Mouse (Mus musculus): ENCODE data around the gene Sys1.

Gene Sys1

GRCm38 (mm10) chr2:164456864-164457300 is at the start of gene Sys1:
TSS of gene Sys1 (plus strand) at chr2:164456964.
- CTCF ChIA-PET, result interaction anchor here (0.6 to 2.6 kb wide), 14 partner anchors 13 to 67 kb away, joined by 3 to 13 read pairs (median 4); partner anchors contain the start of gene Sdc4 (in 2 of the 4)
- POLR2A ChIA-PET, result interaction anchor here (0.5 to 36.5 kb wide), 34 partner anchors 10 to 1352 kb away, joined by 3 to 985 read pairs (median 4); partner anchors contain the start of genes Sdc4 (in 3 of the 4), Matn4 (in 1 of the 4), Pigt (in 1 of the 4) and Trp53tg5 (in 1 of the 4)

- POLR2A ChIA-PET, result interaction anchor here in 3 of 4 experiments (0.6 to 4.5 kb wide), 7 partner anchors 11 to 114 kb away, joined by 3 to 18 read pairs (median 4); no protein-coding TSS in a partner anchor
- CTCF ChIA-PET, result interaction anchor here (0.6 to 4.5 kb wide), 50 partner anchors 9 to 481 kb away, joined by 3 to 30 read pairs (median 4); partner anchors contain the start of genes Slpi (in 3 of the 4), Gm20458 (in 2 of the 4), Sdc4 (in 2 of the 4) and Sys1 (in 1 of the 4)
Observed at GRCm38 (mm10) chr2:164407708-164408107, 49.1 kb upstream of the Sys1 start.

GRCm38 (mm10) chr2:164414167-164414566 is 42.6 kb upstream of the Sys1 start:
- POLR2A ChIA-PET, result interaction anchor here (0.5 to 25.2 kb wide), 7 partner anchors 10 to 107 kb away, joined by 3 to 985 read pairs (median 6); partner anchors contain the start of genes Gm20458 (in 1 of the 4), Matn4 (in 1 of the 4), Sdc4 (in 1 of the 4) and Sys1 (in 1 of the 4)
- CTCF ChIA-PET, result interaction anchor here in 3 of 4 experiments (0.6 to 2.1 kb wide), 15 partner anchors 10 to 190 kb away, joined by 3 to 9 read pairs (median 4); partner anchors contain the start of genes Matn4 (in 1 of the 3), Rbpjl (in 1 of the 3) and Slpi (in 1 of the 3)

DNA sequence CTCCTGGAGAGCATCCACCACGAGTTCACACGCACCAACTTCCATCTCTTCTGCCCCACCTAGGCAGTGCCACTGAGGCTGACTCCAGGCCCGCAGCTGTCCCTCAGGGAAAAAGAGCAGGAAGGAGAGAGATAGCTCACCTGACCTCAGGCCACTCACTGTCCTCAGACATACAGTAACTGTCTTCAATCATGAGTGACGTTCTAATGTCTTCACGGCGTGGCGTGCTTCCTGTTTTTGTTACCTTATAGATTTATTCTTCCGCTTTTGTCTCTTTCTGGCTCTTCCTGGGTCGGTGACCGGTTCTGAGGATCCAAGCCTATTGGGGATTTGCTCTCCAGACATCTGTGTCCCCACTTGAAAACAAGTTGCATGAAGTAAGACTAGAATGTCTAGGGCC is 42.2 kb upstream of the Sys1 start:
- ChIA-PET CTCF (interaction anchor here in 2 of 4 experiments (0.7 to 2.1 kb wide), 13 partner anchors 9 to 148 kb away, joined by 3 to 9 read pairs (median 4); partner anchors contain the start of genes Matn4 (in 1 of the 2), Rbpjl (in 1 of the 2) and Slpi (in 1 of the 2)), POLR2A (interaction anchor here (0.5 to 25.2 kb wide), 7 partner anchors 10 to 107 kb away, joined by 3 to 985 read pairs (median 9); partner anchors contain the start of genes Gm20458 (in 1 of the 4), Matn4 (in 1 of the 4), Sdc4 (in 1 of the 4) and Sys1 (in 1 of the 4))

GRCm38 (mm10) chr2:164417198-164417597 is 39.6 kb upstream of the Sys1 start:
- ChIA-PET CTCF (interaction anchor here (0.5 to 2.8 kb wide), 81 partner anchors 8 to 1130 kb away, joined by 3 to 21 read pairs (median 5); partner anchors contain the start of genes Gm20458 (in 3 of the 4), Matn4 (in 3 of the 4), Sys1 (in 2 of the 4) and Slpi (in 1 of the 4)), POLR2A (interaction anchor here in 3 of 4 experiments (0.7 to 25.2 kb wide), 23 partner anchors 11 to 145 kb away, joined by 3 to 985 read pairs (median 4); partner anchors contain the start of genes Sdc4 (in 3 of the 3), Gm20458 (in 2 of the 3), Sys1 (in 2 of the 3) and Pigt (in 1 of the 3))

DNA sequence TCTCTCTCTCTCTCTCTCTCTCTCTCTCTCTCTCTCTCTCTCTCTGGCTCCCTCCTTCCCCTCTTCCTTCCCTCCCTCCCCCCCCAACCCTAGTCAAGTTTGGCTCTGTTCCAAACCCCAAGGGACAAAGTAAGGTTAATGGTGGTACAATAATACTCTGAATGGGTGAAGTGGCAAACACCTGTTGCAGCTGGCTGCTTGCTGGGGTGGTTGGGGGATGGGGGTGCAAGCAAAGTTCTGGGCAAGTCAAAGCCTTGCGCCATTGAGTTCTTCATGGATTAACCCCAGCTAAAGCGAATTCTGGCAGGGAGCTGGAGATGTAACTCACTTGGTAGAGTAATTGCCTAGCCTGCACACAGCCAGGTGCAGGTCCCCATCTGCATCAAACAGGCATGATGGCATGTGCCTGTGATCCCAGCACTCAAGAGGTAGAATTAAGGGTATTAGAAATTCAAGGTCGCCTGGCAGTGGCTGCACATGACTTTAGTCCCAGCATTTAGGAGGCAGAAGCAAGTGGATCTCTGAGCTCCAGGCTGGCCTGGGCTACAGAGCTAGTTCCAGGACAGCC is 38.4 kb upstream of the Sys1 start:
- POLR2A ChIA-PET, result interaction anchor here (0.5 to 25.2 kb wide), 32 partner anchors 8 to 625 kb away, joined by 3 to 985 read pairs (median 4); partner anchors contain the start of genes Sdc4 (in 3 of the 4), Gm20458 (in 2 of the 4), Matn4 (in 2 of the 4) and Sys1 (in 1 of the 4)
- CTCF ChIA-PET, result interaction anchor here in 3 of 4 experiments (0.7 to 2.8 kb wide), 28 partner anchors 8 to 308 kb away, joined by 3 to 21 read pairs (median 6); partner anchors contain the start of genes Gm20458 (in 2 of the 3), Matn4 (in 2 of the 3), Slpi (in 2 of the 3) and Sys1 (in 1 of the 3)

- CTCF ChIA-PET, result interaction anchor here in 3 of 4 experiments (0.6 to 2.8 kb wide), 20 partner anchors 9 to 1564 kb away, joined by 3 to 11 read pairs (median 5); partner anchors contain the start of genes Gm20458 (in 1 of the 3) and Matn4 (in 1 of the 3)
- POLR2A ChIA-PET, result interaction anchor here (0.6 to 25.2 kb wide), 29 partner anchors 8 to 939 kb away, joined by 3 to 985 read pairs (median 4); partner anchors contain the start of genes Sdc4 (in 3 of the 4), Gm20458 (in 2 of the 4), Matn4 (in 1 of the 4) and Sys1 (in 1 of the 4)
Observed at GRCm38 (mm10) chr2:164419489-164419888, 37.3 kb upstream of the Sys1 start.

- ChIA-PET CTCF (interaction anchor here in 2 of 4 experiments (1.2 to 1.4 kb wide), 2 partner anchors 14 to 49 kb away, joined by 3 read pairs; no protein-coding TSS in a partner anchor), POLR2A (interaction anchor here in 3 of 4 experiments (1.4 to 25.2 kb wide), 3 partner anchors 9 to 23 kb away, joined by 3 to 985 read pairs (median 145); partner anchors contain the start of genes Sdc4 (in 2 of the 3), Gm20458 (in 1 of the 3) and Sys1 (in 1 of the 3))
Observed at GRCm38 (mm10) chr2:164421306-164421705, 35.5 kb upstream of the Sys1 start.

- CTCF ChIA-PET, result interaction anchor here in 2 of 4 experiments (0.7 to 1.4 kb wide), 3 partner anchors 11 to 48 kb away, joined by 3 read pairs; no protein-coding TSS in a partner anchor
- POLR2A ChIA-PET, result interaction anchor here in 3 of 4 experiments (1.3 to 25.2 kb wide), 4 partner anchors 20 to 34 kb away, joined by 4 to 985 read pairs (median 183); partner anchors contain the start of genes Sdc4 (in 3 of the 3), Gm20458 (in 1 of the 3) and Sys1 (in 1 of the 3)
Observed at GRCm38 (mm10) chr2:164421979-164422378, 34.8 kb upstream of the Sys1 start.

DNA sequence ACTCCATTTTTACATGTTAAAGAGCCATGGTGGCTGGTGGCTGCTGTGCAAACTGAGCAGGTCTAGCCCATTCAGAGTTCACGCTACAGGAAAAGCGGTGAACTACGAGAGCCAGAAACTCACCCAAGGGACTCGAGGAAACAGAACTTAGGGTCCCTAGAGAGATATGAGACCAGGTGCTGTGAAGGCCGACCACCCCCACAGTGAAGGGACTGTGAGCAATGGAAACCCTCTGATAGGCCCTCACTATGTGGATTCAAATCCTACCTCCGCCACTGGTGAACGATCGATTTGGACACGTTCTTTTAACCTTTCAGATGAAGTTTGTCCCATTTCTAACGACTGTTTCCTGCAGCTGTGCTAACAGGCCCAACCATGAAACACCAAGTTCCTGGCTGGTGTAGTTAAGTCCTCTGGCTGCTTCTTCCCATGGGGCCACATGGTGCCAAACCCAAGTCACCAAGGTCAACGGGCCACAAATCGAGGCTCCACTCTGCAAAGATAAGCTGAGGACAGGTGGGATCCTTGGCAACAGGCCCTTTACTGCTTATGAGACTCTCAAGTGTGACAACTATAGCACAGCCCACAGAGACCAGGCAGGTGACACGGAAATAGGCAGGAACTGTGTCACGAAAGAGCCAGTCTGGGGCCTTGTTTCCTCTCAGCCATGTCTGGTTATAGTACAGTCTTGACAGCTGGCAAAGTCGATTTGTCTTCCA is 33.9 kb upstream of the Sys1 start:
- ChIA-PET POLR2A (interaction anchor here in 3 of 4 experiments (1.0 to 25.2 kb wide), 8 partner anchors 10 to 127 kb away, joined by 3 to 985 read pairs (median 6); partner anchors contain the start of genes Sdc4 (in 3 of the 3), Gm20458 (in 1 of the 3) and Sys1 (in 1 of the 3)), CTCF (interaction anchor here in 3 of 4 experiments (0.7 to 1.5 kb wide), 4 partner anchors 9 to 170 kb away, joined by 3 to 4 read pairs (median 4); no protein-coding TSS in a partner anchor)

- POLR2A ChIA-PET, result interaction anchor here in 3 of 4 experiments (0.8 to 25.2 kb wide), 11 partner anchors 10 to 126 kb away, joined by 3 to 985 read pairs (median 5); partner anchors contain the start of genes Sdc4 (in 3 of the 3), Gm20458 (in 1 of the 3) and Sys1 (in 1 of the 3)
- CTCF ChIA-PET, result interaction anchor here in 2 of 4 experiments (0.7 to 1.5 kb wide), 7 partner anchors 10 to 169 kb away, joined by 3 to 5 read pairs (median 4); partner anchors contain the start of gene Gm20458 (in 1 of the 2)
Observed at GRCm38 (mm10) chr2:164423464-164423863, 33.3 kb upstream of the Sys1 start.

GRCm38 (mm10) chr2:164424406-164424805 is 32.4 kb upstream of the Sys1 start:
- CTCF ChIA-PET, result interaction anchor here (0.6 to 1.5 kb wide), 13 partner anchors 10 to 506 kb away, joined by 3 to 5 read pairs (median 3); partner anchors contain the start of gene Gm20458 (in 1 of the 4)
- POLR2A ChIA-PET, result interaction anchor here in 3 of 4 experiments (0.6 to 25.2 kb wide), 12 partner anchors 9 to 619 kb away, joined by 3 to 985 read pairs (median 5); partner anchors contain the start of genes Sdc4 (in 3 of the 3), Gm20458 (in 1 of the 3) and Sys1 (in 1 of the 3)

DNA sequence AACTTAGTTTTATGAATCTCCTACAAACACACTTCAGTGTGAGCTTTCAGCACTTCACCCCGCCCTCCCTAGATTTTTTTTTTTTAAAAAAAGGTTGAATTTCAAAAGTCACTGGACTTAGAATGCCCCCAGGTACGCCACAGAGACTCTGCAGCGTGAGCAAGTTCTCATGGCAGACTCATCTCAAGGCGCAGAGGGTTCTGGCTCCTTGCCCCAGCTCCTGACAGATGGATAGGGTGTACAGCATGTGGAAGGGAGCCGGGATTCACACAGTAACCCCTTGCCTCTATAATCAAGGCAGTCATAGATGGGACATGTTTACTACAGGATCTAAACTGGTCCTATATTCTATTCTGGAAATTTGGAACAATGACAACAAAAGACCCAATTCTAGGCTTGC is 31.4 kb upstream of the Sys1 start:
- ChIA-PET CTCF (interaction anchor here (0.5 to 1.6 kb wide), 10 partner anchors 8 to 997 kb away, joined by 3 to 9 read pairs (median 4); no protein-coding TSS in a partner anchor), POLR2A (interaction anchor here in 3 of 4 experiments (0.6 to 36.5 kb wide), 15 partner anchors 1 to 398 kb away, joined by 3 to 985 read pairs (median 5); partner anchors contain the start of genes Sdc4 (in 3 of the 3), Gm20458 (in 2 of the 3), Sys1 (in 1 of the 3) and Zswim1 (in 1 of the 3))

DNA sequence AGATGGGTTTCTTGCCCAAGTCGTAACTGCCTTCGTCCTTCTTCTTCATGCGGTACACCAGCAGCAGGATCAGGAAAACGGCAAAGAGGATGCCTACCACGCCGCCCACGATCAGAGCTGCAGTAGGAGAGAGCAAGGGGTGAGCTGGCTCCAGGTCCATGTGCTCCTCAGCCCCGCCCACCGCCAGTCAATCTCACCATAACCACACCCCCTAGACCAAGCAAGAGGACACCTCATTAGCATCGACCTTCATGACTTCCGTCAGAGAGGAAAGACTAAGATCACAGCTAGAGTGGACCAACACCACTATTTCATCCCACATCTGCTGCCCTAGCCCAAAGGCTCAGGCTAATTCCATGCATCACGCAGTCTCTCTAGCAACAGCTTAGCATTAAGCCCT is 30.6 kb upstream of the Sys1 start:
- CTCF ChIA-PET, result interaction anchor here (0.5 to 1.6 kb wide), 16 partner anchors 8 to 998 kb away, joined by 3 to 9 read pairs (median 4); no protein-coding TSS in a partner anchor
- POLR2A ChIA-PET, result interaction anchor here (0.6 to 36.5 kb wide), 17 partner anchors 2 to 687 kb away, joined by 3 to 985 read pairs (median 5); partner anchors contain the start of genes Gm20458 (in 3 of the 4), Sdc4 (in 3 of the 4), Sys1 (in 2 of the 4) and Zswim1 (in 1 of the 4)

- POLR2A ChIA-PET, result interaction anchor here (0.6 to 36.5 kb wide), 15 partner anchors 3 to 430 kb away, joined by 3 to 985 read pairs (median 5); partner anchors contain the start of genes Sdc4 (in 4 of the 4), Gm20458 (in 2 of the 4), Sys1 (in 2 of the 4) and Zswim1 (in 1 of the 4)
- CTCF ChIA-PET, result interaction anchor here (0.6 to 1.9 kb wide), 9 partner anchors 10 to 34 kb away, joined by 3 to 9 read pairs (median 5); partner anchors contain the start of gene Gm20458 (in 1 of the 4)
Observed at GRCm38 (mm10) chr2:164426952-164427351, 29.8 kb upstream of the Sys1 start.

Measured in embryonic stem cell, embryonic (primary cell).